Comparison of ENCODE assay signal across 8 mouse cellular contexts in the genomic region with DNA sequence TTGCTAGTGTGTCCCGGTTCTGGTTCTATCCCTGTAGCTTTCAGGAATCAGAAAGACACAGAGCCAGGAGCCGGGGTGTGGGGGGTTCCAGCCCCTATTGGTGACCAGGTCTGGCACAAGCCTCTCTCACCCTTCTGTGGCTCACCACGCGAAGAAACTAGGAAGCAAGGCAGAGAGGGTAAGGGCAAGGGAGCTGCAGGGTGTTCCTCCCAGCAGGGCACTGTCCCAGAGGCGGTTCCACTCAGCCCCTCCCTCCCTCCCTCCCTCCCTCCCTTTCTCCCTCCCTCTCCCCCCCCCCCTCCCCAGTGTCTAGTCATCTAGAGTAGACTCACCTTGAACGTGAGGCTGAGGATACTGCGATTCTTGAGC. TPM values are rescaled to one million over a fixed set of nuclear protein-coding genes. Genes with fewer than 3 reads are reported as not detected.
DNase-seq lines count a peak whose midpoint lies in the region; ATAC-seq and TF ChIP-seq lines count a peak whose summit lies in the region.

No protein-coding gene starts in this region.

- H3K9ac ChIP-seq in forebrain, embryonic 12.5 days: no peak overlapping the region
- H3K9ac ChIP-seq in kidney, postnatal 0 days (ENCODE audit: low read depth, low read length): 0 out of 2 replicates have a peak overlapping the region, but pooled peaks have one; percentile 24
- H3K9ac ChIP-seq in midbrain, postnatal 0 days (replicated peaks; ENCODE audit: low read length, poor library complexity, severe bottlenecking): no peak overlapping the region

- no peaks in the 10 kb centered on the region; the same call in 1 of the 2 replicates for H3K4me1 ChIP-seq in kidney, adult 2 months (ENCODE audit: control insufficient read depth, insufficient read depth, low read length)
- peaks cover 6% of the 10 kb centered on the region for H3K4me1 ChIP-seq in forebrain, embryonic 12.5 days
- H3K4me1 ChIP-seq in kidney, postnatal 0 days (replicated peaks; ENCODE audit: insufficient read depth, low read length): no peaks in the 10 kb centered on the region
- no peaks in the 10 kb centered on the region for H3K4me1 ChIP-seq in midbrain, postnatal 0 days (ENCODE audit: insufficient read depth, low read length)

- DNase-seq in kidney, adult 2 months: peak; percentile 33
- DNase-seq in kidney, postnatal 10 days: no peak
- DNase-seq in kidney, postnatal 0 days (ENCODE audit: low spot score): no peak
- DNase-seq in midbrain, postnatal 0 days (ENCODE audit: low spot score): no peak
- DNase-seq in layer of hippocampus, postnatal 14 days (ENCODE audit: low spot score in 2 of 2): no peak
- DNase-seq in thymus, postnatal 10 days (ENCODE audit: low spot score in 2 of 2): no peak
- no peak for DNase-seq in left cerebral cortex, postnatal 4 days

- no peak for TF ChIP-seq CTCF in kidney, adult 2 months (conservative IDR thresholded peaks at IDR 0.05; ENCODE audit: insufficient read depth, insufficient read length, low read depth, low read length)
- no peak for TF ChIP-seq CTCF in kidney, postnatal 0 days (IDR thresholded peaks at IDR 0.05; ENCODE audit: low read depth)
- no peak for TF ChIP-seq CTCF in midbrain, postnatal 0 days (IDR thresholded peaks at IDR 0.05)

- H3K36me3 ChIP-seq in kidney, adult 2 months (ENCODE audit: control insufficient read depth, insufficient read depth, low read length): no peaks in the 10 kb centered on the region
- H3K36me3 ChIP-seq in forebrain, embryonic 12.5 days (replicated peaks): no peaks in the 10 kb centered on the region
- no peaks in the 10 kb centered on the region for H3K36me3 ChIP-seq in kidney, postnatal 0 days (ENCODE audit: insufficient read depth, low read length)
- H3K36me3 ChIP-seq in midbrain, postnatal 0 days (ENCODE audit: insufficient read depth, low read length): no peaks in the 10 kb centered on the region

- H3K4me2 ChIP-seq in forebrain, embryonic 12.5 days: peak overlapping the region; percentile 48
- peak overlapping the region; percentile 70 for H3K4me2 ChIP-seq in kidney, postnatal 0 days (ENCODE audit: low read length)
- H3K4me2 ChIP-seq in midbrain, postnatal 0 days (ENCODE audit: low read depth, low read length, poor library complexity, severe bottlenecking): peak overlapping the region; percentile 26; the same call in 1 of the 2 replicates

- intact Hi-C loops in left cerebral cortex, postnatal 4 days (cut with DNase I): no loop called here

- ATAC-seq in forebrain, embryonic 12.5 days (ENCODE audit: low FRiP score): 0 out of 2 replicates have a peak, but pooled peaks have one; percentile 33
- ATAC-seq in kidney, postnatal 0 days (replicated peaks; ENCODE audit: low FRiP score, low read depth): peak; percentile 54
- ATAC-seq in midbrain, postnatal 0 days (ENCODE audit: low FRiP score): no peak

- H3K27ac ChIP-seq in kidney, adult 2 months (ENCODE audit: insufficient read depth, low read depth, low read length): no peak overlapping the region
- H3K27ac ChIP-seq in forebrain, embryonic 12.5 days: no peak overlapping the region
- H3K27ac ChIP-seq in kidney, postnatal 0 days: no peak overlapping the region
- H3K27ac ChIP-seq in midbrain, postnatal 0 days (ENCODE audit: low read depth, low read length): no peak overlapping the region

- H3K4me3 ChIP-seq in kidney, adult 2 months (ENCODE audit: insufficient read depth, low read depth, low read length): peak overlapping the region; percentile 47
- peak overlapping the region; percentile 19 for H3K4me3 ChIP-seq in forebrain, embryonic 12.5 days (replicated peaks)
- H3K4me3 ChIP-seq in kidney, postnatal 0 days (replicated peaks; ENCODE audit: low read depth, low read length): peak overlapping the region; percentile 34
- no peak overlapping the region for H3K4me3 ChIP-seq in midbrain, postnatal 0 days (ENCODE audit: low read depth, low read length)

- H3K9me3 ChIP-seq in forebrain, embryonic 12.5 days: no peaks in the 10 kb centered on the region
- no peaks in the 10 kb centered on the region for H3K9me3 ChIP-seq in kidney, postnatal 0 days (replicated peaks; ENCODE audit: low read length)
- no peaks in the 10 kb centered on the region for H3K9me3 ChIP-seq in midbrain, postnatal 0 days (ENCODE audit: low read length)

- WGBS in kidney, adult 2 months: 7% methylated on average over 7 of the region's 7 CpGs
- WGBS in forebrain, embryonic 12.5 days: 5% methylated on average over 5 of the region's 7 CpGs
- 6% methylated on average over 6 of the region's 7 CpGs for WGBS in kidney, postnatal 0 days
- 16% methylated on average over 6 of the region's 7 CpGs for WGBS in midbrain, postnatal 0 days

- no peak for TF ChIP-seq POLR2A in kidney, adult 2 months (IDR thresholded peaks at IDR 0.05; ENCODE audit: low read depth, low read length)

- H3K27me3 ChIP-seq in kidney, adult 2 months (replicated peaks; ENCODE audit: control insufficient read depth, insufficient read depth, low read length): no peaks in the 10 kb centered on the region
- peaks cover 20% of the 10 kb centered on the region for H3K27me3 ChIP-seq in forebrain, embryonic 12.5 days
- H3K27me3 ChIP-seq in kidney, postnatal 0 days (ENCODE audit: insufficient read depth, low read length): 0 out of 2 replicates have a peak, but pooled peaks cover under 1% of the 10 kb centered on the region
- H3K27me3 ChIP-seq in midbrain, postnatal 0 days (ENCODE audit: insufficient read depth, low read length): no peaks in the 10 kb centered on the region

RNA-seq across cellular contexts. Expression of gene Trim14, which starts 8.4 kb away (rescaled TPM):
- 2.3 and 2.6 TPM in 2 replicates for polyA plus RNA-seq in kidney, adult 2 months (2012; rRNA removed)
- polyA plus RNA-seq in forebrain, embryonic 12.5 days (2016; fragmentation: Nextera tagmentation; extraction: Ambion mirVana): 0.95 and 1.7 TPM in 2 replicates
- 2.6 and 3.1 TPM in 2 replicates for polyA plus RNA-seq in kidney, postnatal 0 days (2015; fragmentation: Nextera tagmentation; extraction: Ambion mirVana)
- 0.47 and 1.8 TPM in 2 replicates for total RNA-seq in midbrain, postnatal 0 days (2014; rRNA removed)
- 0.75 and 1.4 TPM in 2 replicates for polyA plus RNA-seq in midbrain, postnatal 0 days (2015; fragmentation: Nextera tagmentation; extraction: Ambion mirVana)
- total RNA-seq in layer of hippocampus, postnatal 14 days (2021): 1 to 10 TPM in 1 of 2 experiments, under 1 TPM in 1; 0.69 to 1.5 TPM
- under 1 TPM; 0.48 to 0.88 TPM for total RNA-seq in left cerebral cortex, postnatal 4 days (2021)

RNA-seq across cellular contexts. Expression of gene Nans, which starts 38.5 kb away (rescaled TPM):
- 10.8 and 13.8 TPM in 2 replicates for polyA plus RNA-seq in kidney, adult 2 months (2012; rRNA removed)
- polyA plus RNA-seq in forebrain, embryonic 12.5 days (2016; fragmentation: Nextera tagmentation; extraction: Ambion mirVana): 63.5 and 75.8 TPM in 2 replicates
- polyA plus RNA-seq in kidney, postnatal 0 days (2015; fragmentation: Nextera tagmentation; extraction: Ambion mirVana): 45.6 and 50.7 TPM in 2 replicates
- total RNA-seq in midbrain, postnatal 0 days (2014; rRNA removed): 92.0 and 94.5 TPM in 2 replicates
- 56.9 and 59.6 TPM in 2 replicates for polyA plus RNA-seq in midbrain, postnatal 0 days (2015; fragmentation: Nextera tagmentation; extraction: Ambion mirVana)
- total RNA-seq in layer of hippocampus, postnatal 14 days (2021): 10 to 100 TPM; 24.0 to 24.6 TPM
- 10 to 100 TPM; 54.8 to 63.2 TPM for total RNA-seq in left cerebral cortex, postnatal 4 days (2021)
